Mouse (Mus musculus) stomach, postnatal 0 days (tissue): Measurements from ENCODE around the gene 4921517D22Rik.

ENCODE experiments used
- CTCF ChIP-seq: IDR thresholded peaks from 2 replicates; pipeline ENCODE4 v1.5.1; 2016; ENCODE audit warnings: antibody characterized with exemption, low read depth, mild to moderate bottlenecking, moderate library complexity
- EP300 ChIP-seq: optimal IDR thresholded peaks from 2 replicates; pipeline ENCODE3; 2016; ENCODE audit warnings: antibody characterized with exemption

GRCm38 (mm10) chr13:59639368-59640177, 54.3 kb downstream of the 4921517D22Rik start:
- TF ChIP-seq CTCF (no peak), EP300 (no peak)
